Mouse (Mus musculus): ENCODE measurements around the gene Slc6a1.

GRCm38 (mm10) chr6:114258661-114259193 lies 23.7 kb upstream of the Slc6a1 start:
- TF ChIP-seq CTCF (IDR thresholded peaks at IDR 0.05; ENCODE audit: extremely low read depth, insufficient read length, insufficient replicate concordance, low read depth, low read length) (no peak), POLR2A (IDR thresholded peaks at IDR 0.05; ENCODE audit: low read depth, low read length) (no peak)

Data from small intestine, adult 2 months (tissue).